Mouse (Mus musculus) embryonic facial prominence, embryonic 14.5 days (tissue): ENCODE measurements around the gene Mrs2. TPM values are rescaled to one million over a fixed set of nuclear protein-coding genes. Genes with fewer than 3 reads are reported as not detected.

Experiments used
- ATAC-seq: fragments of 200-750 bp; cut with Nextera tagmentation; 2 replicates; pipeline ENCODE4 v1.8.0; 2017; ENCODE audit warnings: low read depth, moderate number of reproducible peaks, moderate TSS enrichment
- DNase-seq: peaks from one replicate; pipeline ENCODE4 v3.0.0-alpha.2; 2015; ENCODE audit warnings: low spot score
- H3K27ac ChIP-seq: fragments of 300-500 bp; sonication (generic); replicated peaks from 2 replicates; pipeline ENCODE4 v1.5.1; 2014; ENCODE audit warnings: low read depth, mild to moderate bottlenecking, low read length, moderate library complexity
- H3K27me3 ChIP-seq: fragments of 300-500 bp; sonication (generic); replicated peaks from 2 replicates; pipeline ENCODE4 v1.6.1; 2014; ENCODE audit warnings: low read length; ENCODE audit not compliant: control insufficient read depth, insufficient read depth
- H3K36me3 ChIP-seq: fragments of 300-500 bp; sonication (generic); 2 replicates; pipeline ENCODE4 v1.6.1; 2014; ENCODE audit warnings: low read length, mixed read lengths; ENCODE audit not compliant: control insufficient read depth, insufficient read depth
- H3K4me1 ChIP-seq: fragments of 300-500 bp; sonication (generic); 2 replicates; pipeline ENCODE4 v1.6.1; 2014; ENCODE audit warnings: antibody characterized with exemption, low read length; ENCODE audit not compliant: control insufficient read depth, insufficient read depth
- H3K4me2 ChIP-seq: fragments of 300-500 bp; sonication (generic); 2 replicates; pipeline ENCODE4 v1.6.1; 2014; ENCODE audit warnings: low read depth, mild to moderate bottlenecking, low read length, moderate library complexity, mixed read lengths
- H3K4me3 ChIP-seq: fragments of 300-500 bp; sonication (generic); 2 replicates; pipeline ENCODE4 v1.5.1; 2014; ENCODE audit warnings: low read depth, mild to moderate bottlenecking, low read length
- H3K9ac ChIP-seq: fragments of 300-500 bp; sonication (generic); 2 replicates; pipeline ENCODE4 v1.6.1; 2014; ENCODE audit warnings: low read depth, mild to moderate bottlenecking, low read length, moderate library complexity, mixed read lengths
- H3K9me3 ChIP-seq: fragments of 300-500 bp; sonication (generic); 2 replicates; pipeline ENCODE4 v1.6.1; 2016; ENCODE audit warnings: low read length; ENCODE audit not compliant: control insufficient read depth
- WGBS: fragments of 180-500 bp; shearing (Covaris S2); extraction: QIAGEN DNeasy Blood & Tissue Kit; methylation state at CpG from one replicate; pipeline ENCODE4 v1.1.7; 2014; 5-methylcytosine and 5-hydroxymethylcytosine counted together
- polyA plus RNA-seq: library from polyadenylated mRNA; unstranded; fragments of >200 nt; fragmentation: Nextera tagmentation; extraction: Ambion mirVana; gene quantifications from 2 replicates; pipeline ENCODE4 v1.2.1, GENCODE M21; 2014

Mrs2 gene
- polyA plus RNA-seq, 1 experiment from 2014 or later, result 18.7 TPM

DNA sequence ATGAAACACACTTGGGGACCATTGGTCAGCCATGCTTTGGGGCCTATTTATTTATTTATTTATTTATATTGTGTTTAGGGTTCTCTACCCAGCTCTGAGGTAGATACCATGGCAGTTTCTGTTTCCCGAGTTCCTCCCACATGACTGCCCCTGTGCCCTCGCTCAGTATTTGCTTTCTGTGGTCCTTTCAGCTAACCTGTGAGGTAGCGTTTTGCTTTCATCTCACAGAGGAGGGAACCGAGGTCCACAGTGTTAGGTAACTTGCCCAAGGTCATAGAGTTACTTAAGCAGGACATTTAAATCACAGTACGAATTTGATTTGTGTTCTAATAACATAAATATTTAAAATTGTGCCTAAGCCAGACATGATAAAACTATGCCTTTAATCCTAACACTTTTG lies 73.0 kb downstream of the Mrs2 start:
- H3K4me3 ChIP-seq, result no peak overlapping the region
- 89% methylated on average over 5 of the region's 5 CpGs for WGBS
- no peak for DNase-seq

DNA sequence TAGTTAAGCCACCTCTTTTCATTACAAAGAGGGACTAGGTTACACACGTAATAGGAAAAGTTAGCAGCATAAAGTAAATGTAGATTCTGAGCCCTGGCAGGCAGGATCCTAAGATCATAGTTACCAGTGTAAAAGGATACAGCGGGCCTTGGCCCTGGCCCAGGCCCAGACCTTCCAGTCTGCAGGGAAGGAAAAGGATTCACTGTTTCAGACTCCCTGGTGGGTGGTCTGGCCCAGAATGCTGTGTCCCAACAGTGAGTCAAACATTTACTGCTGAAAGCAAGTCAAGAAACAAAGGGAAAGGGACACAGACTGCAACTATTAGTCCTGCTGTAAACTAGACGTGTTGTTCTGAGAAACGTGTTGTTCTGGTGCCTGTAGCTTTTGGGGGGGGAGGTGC lies 74.6 kb downstream of the Mrs2 start:
- no peaks in the 10 kb centered on the region for H3K4me1 ChIP-seq
- ATAC-seq (peak; percentile 74), DNase-seq (peak; percentile 66)
- no peaks in the 10 kb centered on the region for H3K27me3 ChIP-seq
- no peaks in the 10 kb centered on the region for H3K9me3 ChIP-seq
- no peak overlapping the region for H3K27ac ChIP-seq
- H3K9ac ChIP-seq, result no peak overlapping the region
- H3K4me3 ChIP-seq, result no peak overlapping the region
- no peak overlapping the region for H3K4me2 ChIP-seq
- WGBS, result 8% methylated on average over 4 of the region's 4 CpGs
- H3K36me3 ChIP-seq, result no peaks in the 10 kb centered on the region

More for the DNA sequence above, 73.0 kb downstream of the Mrs2 start:
- Histone ChIP-seq H3K9me3 (no peaks in the 10 kb centered on the region), H3K9ac (no peak overlapping the region), H3K4me2 (no peak overlapping the region), H3K27me3 (no peaks in the 10 kb centered on the region), H3K36me3 (no peaks in the 10 kb centered on the region), H3K4me1 (no peaks in the 10 kb centered on the region), H3K27ac (no peak overlapping the region)
- ATAC-seq, result no peak

DNA sequence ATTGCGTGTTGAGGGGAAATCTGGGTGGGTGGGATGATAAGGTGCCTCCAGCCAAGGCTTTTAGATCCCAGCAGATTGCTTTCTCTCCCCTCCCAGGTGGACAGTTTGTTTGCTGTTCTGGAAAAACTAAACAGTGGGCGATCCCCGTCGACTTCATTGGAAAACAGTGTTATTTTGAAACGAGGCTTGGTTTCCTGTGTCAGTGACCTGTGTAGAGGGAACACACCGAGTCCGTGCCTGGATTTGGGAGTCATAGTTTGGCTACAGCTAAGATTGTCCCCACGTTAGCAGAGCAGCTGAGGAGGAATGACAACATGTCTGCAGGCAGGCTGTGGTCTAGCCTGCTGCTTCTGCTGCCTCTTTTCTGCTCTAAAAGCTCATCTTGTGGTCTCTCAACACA lies 76.9 kb downstream of the Mrs2 start:
- Histone ChIP-seq H3K4me3 (no peak overlapping the region), H3K4me1 (no peaks in the 10 kb centered on the region), H3K36me3 (no peaks in the 10 kb centered on the region), H3K27ac (no peak overlapping the region), H3K4me2 (no peak overlapping the region), H3K27me3 (no peaks in the 10 kb centered on the region), H3K9me3 (no peaks in the 10 kb centered on the region), H3K9ac (no peak overlapping the region)
- 70% methylated on average over 8 of the region's 8 CpGs for WGBS
- ATAC-seq, result no peak
- no peak for DNase-seq

DNA sequence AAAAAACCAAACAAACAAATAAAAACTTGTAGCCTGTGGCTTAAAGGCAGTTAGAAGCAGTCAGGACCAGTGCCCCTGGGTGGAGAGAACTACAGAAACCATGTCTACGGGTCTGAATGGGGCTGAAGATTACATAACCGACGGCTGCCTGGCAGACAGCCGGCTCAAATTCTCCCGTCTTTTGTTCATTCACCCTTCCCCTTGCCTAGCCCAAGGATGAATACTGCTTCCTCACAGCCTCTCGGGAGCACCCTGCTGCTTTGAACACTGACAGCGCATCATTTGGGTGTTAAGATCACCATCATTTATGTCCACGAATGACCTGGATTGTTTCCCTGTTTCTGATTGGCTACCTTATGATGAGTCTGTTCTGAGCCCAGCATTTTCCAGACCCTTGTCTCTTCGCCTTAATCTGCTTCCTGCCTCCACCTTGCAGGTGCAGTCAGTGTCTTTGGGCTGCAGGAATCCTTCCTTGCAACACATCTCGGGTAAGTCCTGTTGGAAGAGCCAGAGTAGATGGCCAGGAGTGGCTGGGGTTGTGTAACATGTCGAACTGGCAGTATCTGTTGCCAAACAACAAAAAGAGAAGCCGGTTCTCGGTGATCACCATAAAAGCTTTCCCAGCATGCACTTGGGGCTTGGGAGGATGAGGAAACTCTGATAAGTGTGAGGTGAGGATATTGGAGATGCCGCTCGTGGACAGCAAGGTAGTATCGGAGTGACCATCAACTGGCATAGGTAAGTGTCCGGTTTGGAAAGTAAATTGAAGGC lies 77.5 kb downstream of the Mrs2 start, which contains the start of gene Gpld1:
TSS of gene Gpld1 (plus strand) at position 641 of the 771 bp plus-strand sequence.
- Histone ChIP-seq H3K27me3 (no peaks in the 10 kb centered on the region), H3K4me1 (peaks cover 5% of the 10 kb centered on the region; the same call in 1 of the 2 replicates)

DNA sequence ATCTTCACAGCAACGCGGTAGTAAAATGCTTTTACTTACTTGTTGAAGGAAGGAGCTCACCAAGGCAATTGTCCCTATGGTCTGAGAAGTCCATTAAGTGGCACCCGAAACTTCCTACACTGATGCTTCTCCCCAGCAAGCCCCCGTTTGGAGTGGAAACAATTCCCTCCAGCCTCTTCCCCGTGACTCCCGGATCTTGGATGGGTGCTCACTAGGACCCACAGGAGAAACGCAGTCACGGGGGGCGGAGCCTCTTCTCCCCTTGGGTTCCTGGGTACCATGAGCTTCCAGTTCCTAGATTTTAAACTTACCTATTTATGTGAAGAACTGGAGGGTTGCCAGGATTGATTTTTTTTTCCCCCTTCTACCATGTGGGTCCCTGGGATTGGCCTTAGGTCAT lies 80.7 kb downstream of the Mrs2 start:
- DNase-seq (no peak), ATAC-seq (no peak)
- H3K9ac ChIP-seq, result no peak overlapping the region
- 84% methylated on average over 9 of the region's 9 CpGs for WGBS
- H3K27me3 ChIP-seq, result no peaks in the 10 kb centered on the region
- H3K27ac ChIP-seq, result no peak overlapping the region
- H3K4me3 ChIP-seq, result no peak overlapping the region
- H3K4me2 ChIP-seq, result no peak overlapping the region
- H3K9me3 ChIP-seq, result no peaks in the 10 kb centered on the region
- 0 out of 2 replicates have a peak, but pooled peaks cover under 1% of the 10 kb centered on the region for H3K36me3 ChIP-seq
- H3K4me1 ChIP-seq, result peaks cover 6% of the 10 kb centered on the region; the same call in 1 of the 2 replicates

More for the DNA sequence above, 77.5 kb downstream of the Mrs2 start, which contains the start of gene Gpld1:
- H3K9me3 ChIP-seq, result no peaks in the 10 kb centered on the region
- no peak within 1 kb of the TSS for H3K4me2 ChIP-seq
- H3K4me3 ChIP-seq, result no peak within 1 kb of the TSS
- no peaks in the 10 kb centered on the region for H3K36me3 ChIP-seq
- WGBS, result 58% methylated on average over 17 of the region's 17 CpGs
- no peak within 1 kb of the TSS for H3K9ac ChIP-seq
- no peak within 1 kb of the TSS for H3K27ac ChIP-seq
- no peak for ATAC-seq
- peak; percentile 14 for DNase-seq

DNA sequence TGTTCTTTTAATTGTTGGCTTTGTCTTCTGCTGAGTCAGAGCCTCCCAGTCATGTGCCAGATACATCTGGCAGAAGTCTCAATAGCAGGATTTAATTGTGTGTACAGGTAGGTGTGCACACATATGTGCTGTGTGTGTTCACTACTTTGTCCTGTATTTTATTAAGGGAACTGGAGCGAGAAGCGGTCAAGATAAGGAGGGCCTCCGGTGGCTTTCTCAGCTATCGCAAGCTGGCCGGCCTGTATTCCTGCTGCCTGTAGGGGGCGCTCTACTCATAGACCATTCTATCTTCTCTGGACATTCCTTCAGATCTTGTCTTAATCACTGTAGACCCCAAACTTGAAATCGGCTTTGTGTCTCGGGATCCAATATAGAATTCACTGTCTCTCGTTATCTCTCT lies 81.5 kb downstream of the Mrs2 start:
- Histone ChIP-seq H3K4me3 (no peak overlapping the region), H3K4me2 (0 out of 2 replicates have a peak overlapping the region, but pooled peaks have one; percentile 15), H3K36me3 (0 out of 2 replicates have a peak, but pooled peaks cover 4% of the 10 kb centered on the region), H3K4me1 (peaks cover 6% of the 10 kb centered on the region; the same call in 1 of the 2 replicates), H3K9me3 (no peaks in the 10 kb centered on the region), H3K27ac (no peak overlapping the region), H3K27me3 (no peaks in the 10 kb centered on the region), H3K9ac (no peak overlapping the region)
- peak; percentile 76 for DNase-seq
- WGBS, result 38% methylated on average over 9 of the region's 9 CpGs
- no peak for ATAC-seq

DNA sequence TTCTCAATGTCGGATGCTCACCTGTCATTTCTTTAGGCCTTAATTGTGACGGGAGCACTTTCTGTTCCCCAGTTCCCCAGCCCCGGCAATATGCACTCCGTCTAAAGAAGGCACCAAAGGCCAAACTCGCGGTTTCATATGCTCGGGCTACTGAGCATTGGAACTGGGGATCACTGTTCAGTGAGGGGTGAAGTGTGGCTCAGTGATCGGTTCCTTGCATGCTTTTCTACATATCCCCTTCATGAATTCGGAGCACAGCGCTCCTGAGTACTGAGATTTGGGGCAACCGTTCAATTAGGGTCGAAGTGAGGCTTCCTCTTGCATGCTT lies 82.4 kb downstream of the Mrs2 start:
- DNase-seq, result no peak
- Histone ChIP-seq H3K9me3 (no peaks in the 10 kb centered on the region), H3K27ac (no peak overlapping the region; the same call in 1 of the 2 replicates), H3K9ac (peak overlapping the region; percentile 94), H3K36me3 (0 out of 2 replicates have a peak, but pooled peaks cover 4% of the 10 kb centered on the region), H3K27me3 (no peaks in the 10 kb centered on the region), H3K4me3 (peak overlapping the region; percentile 79), H3K4me2 (peak overlapping the region; percentile 62), H3K4me1 (peaks cover 6% of the 10 kb centered on the region; the same call in 1 of the 2 replicates)
- no peak for ATAC-seq
- WGBS, result 13% methylated on average over 12 of the region's 12 CpGs
